Mouse (Mus musculus) C2C12 (cell line): Measurements from ENCODE around the gene Ttll6. TPM values are rescaled to one million over a fixed set of nuclear protein-coding genes. Genes with fewer than 3 reads are reported as not detected.

ENCODE experiments used
- H3K27me3 ChIP-seq: one replicate; pipeline ENCODE4 v1.6.1; 2011; ENCODE audit not compliant: control insufficient read depth, insufficient read depth, insufficient read length
- H3K36me3 ChIP-seq: one replicate; pipeline ENCODE4 v1.6.1; 2011; ENCODE audit not compliant: control insufficient read depth, insufficient read depth
- H3K4me3 ChIP-seq: one replicate; pipeline ENCODE4 v1.5.1; 2011; ENCODE audit warnings: mild to moderate bottlenecking, control low read depth; ENCODE audit not compliant: poor library complexity, insufficient read depth, severe bottlenecking
- H3K79me2 ChIP-seq: one replicate; pipeline ENCODE4 v1.6.1; 2011; ENCODE audit not compliant: control insufficient read depth, insufficient read depth
- H3K79me3 ChIP-seq: one replicate; pipeline ENCODE4 v1.6.1; 2011; ENCODE audit warnings: low read depth, control low read depth
- H3ac ChIP-seq: one replicate; pipeline ENCODE3; 2011; ENCODE audit warnings: low read depth; ENCODE audit not compliant: control insufficient read depth, insufficient read length
- CEBPB ChIP-seq: IDR thresholded peaks from one replicate; pipeline ENCODE4 v1.6.1; 2011; ENCODE audit warnings: low read depth, mild to moderate bottlenecking, control low read depth, moderate library complexity
- CTCF ChIP-seq: IDR thresholded peaks from one replicate; pipeline ENCODE4 v1.5.1; 2011; ENCODE audit not compliant: control insufficient read depth, insufficient read depth, insufficient read length
- FOSL1 ChIP-seq: IDR thresholded peaks from one replicate; pipeline ENCODE4 v1.8.0; 2011; ENCODE audit warnings: mild to moderate bottlenecking, low read length; ENCODE audit not compliant: poor library complexity, insufficient read depth, severe bottlenecking
- MAX ChIP-seq: IDR thresholded peaks from one replicate; pipeline ENCODE4 v1.6.1; 2011; ENCODE audit warnings: mild to moderate bottlenecking, control low read depth
- MYOD1 ChIP-seq: IDR thresholded peaks from one replicate; pipeline ENCODE4 v1.6.1; 2011; ENCODE audit warnings: low read depth; ENCODE audit not compliant: control insufficient read depth, insufficient read length
- MYOG ChIP-seq: IDR thresholded peaks from one replicate; pipeline ENCODE4 v1.6.1; 2011; ENCODE audit not compliant: control insufficient read depth, insufficient read length; ENCODE audit errors: extremely low read depth
- USF1 ChIP-seq: IDR thresholded peaks from one replicate; pipeline ENCODE4 v1.6.1; 2011; ENCODE audit warnings: low read depth, mild to moderate bottlenecking, control low read depth, moderate library complexity
- polyA plus RNA-seq: library from polyadenylated mRNA; unstranded; fragments of >200 nt; fragmentation: generic; extraction: Trizol; gene quantifications from one replicate; pipeline ENCODE4 v1.2.1, GENCODE M21; 2012; ENCODE audit warnings: missing spikeins

The Ttll6 gene
- polyA plus RNA-seq, 1 experiment: 0.01 TPM

DNA sequence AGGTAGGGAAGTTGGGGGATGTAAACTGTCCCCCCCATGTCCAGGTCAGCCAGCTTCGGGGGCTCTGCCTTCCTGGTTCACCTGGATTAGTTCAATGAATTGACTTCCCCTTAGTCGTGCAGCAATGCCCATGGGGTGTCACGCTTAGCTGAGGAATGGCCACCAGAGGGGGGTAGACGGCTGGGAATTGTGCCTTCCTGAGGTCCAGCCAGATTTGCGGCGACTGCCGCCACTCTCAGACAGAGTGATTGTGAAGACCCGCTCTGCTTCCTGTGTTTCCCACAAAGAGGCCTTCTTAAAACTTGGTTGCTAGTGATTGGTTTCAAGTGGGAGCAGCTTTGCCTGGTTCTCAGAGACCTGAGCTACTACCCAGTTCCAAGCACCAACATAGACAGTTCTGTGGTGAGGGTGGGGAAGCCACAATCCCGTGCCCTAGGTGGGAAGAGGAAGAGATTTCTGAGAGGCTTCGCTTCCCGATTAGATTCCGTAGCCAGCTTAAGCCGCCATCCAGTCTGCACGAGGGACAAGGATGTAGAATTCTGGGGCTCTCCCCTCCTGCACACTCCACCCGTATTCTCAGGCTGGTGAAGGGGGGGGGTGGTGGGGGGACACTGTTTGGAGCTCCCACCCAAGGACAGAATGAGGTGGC lies 12.2 kb downstream of the Ttll6 start:
- no peak overlapping the region for H3ac ChIP-seq
- no peaks in the 10 kb centered on the region for H3K36me3 ChIP-seq
- no peaks in the 10 kb centered on the region for H3K79me3 ChIP-seq
- H3K79me2 ChIP-seq: no peaks in the 10 kb centered on the region
- peak; percentile 16 for TF ChIP-seq MAX
- peak; percentile 70 for TF ChIP-seq CTCF
- no peak for TF ChIP-seq FOSL1
- H3K27me3 ChIP-seq: peaks cover 25% of the 10 kb centered on the region
- H3K4me3 ChIP-seq: no peak overlapping the region

DNA sequence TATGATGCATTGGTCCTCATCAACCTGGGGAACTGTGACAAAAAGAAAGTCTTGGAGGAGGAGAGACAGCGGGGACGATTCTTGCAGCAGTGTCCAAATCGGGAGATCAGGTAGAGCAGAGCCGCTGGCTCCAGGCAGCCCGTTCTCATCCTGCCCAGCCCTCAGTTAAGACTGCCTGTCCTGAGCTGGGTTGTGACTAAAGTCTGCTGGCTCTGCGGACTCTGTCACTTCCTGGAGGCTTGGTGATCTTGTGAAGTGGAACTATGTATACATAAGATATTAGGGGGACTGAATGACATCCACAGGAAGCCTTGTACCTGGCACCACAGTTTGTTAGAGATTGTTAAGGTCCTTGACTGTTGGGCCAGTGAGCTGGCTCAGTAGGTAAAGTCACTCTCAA lies 13.9 kb downstream of the Ttll6 start:
- no peak overlapping the region for H3ac ChIP-seq
- H3K79me3 ChIP-seq: no peaks in the 10 kb centered on the region
- H3K4me3 ChIP-seq: no peak overlapping the region
- TF ChIP-seq MAX (no peak), CTCF (no peak), FOSL1 (no peak), MYOD1 (no peak), MYOG (no peak), CEBPB (no peak), USF1 (no peak)
- no peaks in the 10 kb centered on the region for H3K36me3 ChIP-seq
- H3K27me3 ChIP-seq: peaks cover 40% of the 10 kb centered on the region
- H3K79me2 ChIP-seq: no peaks in the 10 kb centered on the region

- no peaks in the 10 kb centered on the region for H3K79me2 ChIP-seq
- no peaks in the 10 kb centered on the region for H3K79me3 ChIP-seq
- H3ac ChIP-seq: no peak overlapping the region
- no peak overlapping the region for H3K4me3 ChIP-seq
- H3K36me3 ChIP-seq: no peaks in the 10 kb centered on the region
- peaks cover 55% of the 10 kb centered on the region for H3K27me3 ChIP-seq
- TF ChIP-seq FOSL1 (no peak), MYOD1 (no peak), CTCF (no peak), CEBPB (no peak), MYOG (no peak), USF1 (no peak), MAX (no peak)
These were observed 31.2 kb downstream of the Ttll6 start for GRCm38 (mm10) chr11:96164769-96165168.

- Histone ChIP-seq H3K36me3 (no peaks in the 10 kb centered on the region), H3K79me2 (no peaks in the 10 kb centered on the region), H3K27me3 (peaks cover 86% of the 10 kb centered on the region), H3K79me3 (no peaks in the 10 kb centered on the region), H3ac (no peak overlapping the region), H3K4me3 (no peak overlapping the region)
- TF ChIP-seq MAX (no peak), MYOD1 (no peak), FOSL1 (no peak), MYOG (no peak), USF1 (no peak)
These were observed 34.5 kb downstream of the Ttll6 start for GRCm38 (mm10) chr11:96168125-96168524.

- Histone ChIP-seq H3K36me3 (no peaks in the 10 kb centered on the region), H3ac (no peak overlapping the region), H3K27me3 (peaks cover 92% of the 10 kb centered on the region), H3K4me3 (no peak overlapping the region), H3K79me2 (no peaks in the 10 kb centered on the region), H3K79me3 (no peaks in the 10 kb centered on the region)
- TF ChIP-seq CTCF: no peak
- no peak for TF ChIP-seq MAX
- TF ChIP-seq CEBPB: no peak
- TF ChIP-seq MYOD1: no peak
- no peak for TF ChIP-seq MYOG
- no peak for TF ChIP-seq FOSL1
- TF ChIP-seq USF1: no peak
These were observed 35.4 kb downstream of the Ttll6 start for GRCm38 (mm10) chr11:96169016-96169415.

DNA sequence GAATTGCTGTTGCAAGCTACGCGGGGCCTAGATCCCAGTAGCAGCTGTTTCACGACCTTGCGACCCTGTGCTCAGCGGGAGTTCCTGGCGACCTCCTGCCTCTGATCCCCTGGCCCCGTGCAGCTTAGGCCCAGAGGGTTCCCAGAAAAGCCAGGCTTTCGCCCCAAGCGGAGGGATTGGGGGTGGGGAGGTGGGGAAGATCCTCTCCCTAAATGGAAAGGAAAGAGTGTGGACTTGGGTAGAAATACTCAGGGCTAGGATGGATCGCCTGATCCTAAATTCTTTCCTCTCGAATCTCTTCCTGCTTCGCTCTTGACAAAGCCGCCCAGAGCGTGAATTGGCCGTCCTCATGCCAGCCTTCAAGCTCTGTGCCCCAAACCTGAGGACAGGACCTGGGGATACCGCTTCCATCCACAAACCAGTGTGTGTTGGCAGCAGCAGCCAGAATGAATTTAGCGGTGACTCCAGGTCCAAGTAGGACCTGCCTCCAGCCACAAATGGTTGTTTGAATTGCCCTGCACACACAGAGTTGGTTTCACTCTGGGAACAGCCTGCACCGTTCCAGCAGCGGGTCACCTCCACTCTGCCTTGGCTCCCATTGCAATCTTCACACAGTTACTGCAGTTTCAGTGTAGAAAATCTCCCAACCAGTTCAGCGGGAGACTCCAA lies 37.3 kb downstream of the Ttll6 start:
- Histone ChIP-seq H3ac (no peak overlapping the region), H3K36me3 (no peaks in the 10 kb centered on the region), H3K79me3 (no peaks in the 10 kb centered on the region), H3K79me2 (no peaks in the 10 kb centered on the region), H3K4me3 (no peak overlapping the region), H3K27me3 (peaks cover 87% of the 10 kb centered on the region)
- TF ChIP-seq USF1 (no peak), CEBPB (no peak), MYOG (no peak), FOSL1 (no peak), MYOD1 (no peak), MAX (no peak), CTCF (no peak)
